Mouse (Mus musculus): ENCODE measurements at regions not wholly inside any gene's neighbourhood (a gene's known extent, or its start where the extent isn't known, plus 50 kb on each side); places are given as distances from the start of the nearest gene placed in this dataset.

DNA sequence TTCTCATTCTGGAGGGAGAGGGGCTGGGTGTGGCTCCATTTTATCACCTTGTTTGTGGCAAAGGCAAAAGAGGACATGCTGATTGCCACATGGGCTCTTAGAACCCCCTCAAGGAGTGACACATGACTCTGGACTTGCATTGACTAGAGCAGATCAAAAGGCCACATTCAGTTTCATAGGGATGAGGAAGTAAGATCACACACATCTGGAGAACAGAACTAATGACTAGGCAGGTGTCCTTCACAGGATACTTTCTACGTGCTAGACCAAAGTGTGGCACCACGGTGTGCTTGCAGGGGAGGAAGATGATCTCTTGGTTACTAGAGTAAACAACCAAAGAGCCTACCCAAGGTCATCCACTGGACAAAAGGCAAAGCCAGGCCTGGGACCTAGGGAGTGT lies 91.9 kb downstream of the Chst1 start:
- 51% methylated on average over 2 of the region's 2 CpGs for WGBS (ENCODE audit: missing documents)
- no peak overlapping the region for H3K27ac ChIP-seq
- H3K79me2 ChIP-seq (ENCODE audit: inconsistent target): no peaks in the 10 kb centered on the region
- no peaks in the 10 kb centered on the region for H3K36me3 ChIP-seq (ENCODE audit: inconsistent target)
- no peak overlapping the region for H3K4me3 ChIP-seq (ENCODE audit: inconsistent target)

- 69% methylated on average over 1 of the region's 1 CpGs for WGBS (ENCODE audit: missing documents)
- H3K4me3 ChIP-seq (ENCODE audit: inconsistent target): no peak overlapping the region
- H3K79me2 ChIP-seq (ENCODE audit: inconsistent target): no peaks in the 10 kb centered on the region
- no peak overlapping the region for H3K27ac ChIP-seq
- no peaks in the 10 kb centered on the region for H3K36me3 ChIP-seq (ENCODE audit: inconsistent target)
Observed at GRCm38 (mm10) chr2:92692623-92693022, 93.1 kb downstream of the Chst1 start.

DNA sequence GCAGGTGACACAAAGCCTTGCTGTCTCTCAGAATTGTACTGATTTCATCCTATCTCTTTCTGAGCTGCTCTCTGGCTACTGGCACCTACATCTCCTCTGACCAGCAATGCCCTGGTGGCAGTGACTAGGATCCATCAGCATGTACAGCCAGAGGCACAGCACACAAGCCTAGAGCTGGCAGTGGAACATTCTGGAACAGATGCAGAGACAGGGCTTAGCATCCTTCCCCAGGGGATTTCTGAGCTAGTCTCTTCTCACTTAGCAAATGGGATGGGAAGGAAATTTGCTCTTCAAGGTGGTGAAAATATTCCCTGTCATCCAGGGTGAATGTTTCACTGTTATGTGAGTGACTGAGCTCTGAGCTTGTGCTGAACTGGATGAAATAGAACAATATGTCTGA lies 93.5 kb downstream of the Chst1 start:
- Histone ChIP-seq H3K79me2 (ENCODE audit: inconsistent target) (no peaks in the 10 kb centered on the region), H3K36me3 (ENCODE audit: inconsistent target) (no peaks in the 10 kb centered on the region), H3K27ac (no peak overlapping the region), H3K4me3 (ENCODE audit: inconsistent target) (no peak overlapping the region)

GRCm38 (mm10) chr2:92694797-92695196 lies 95.3 kb downstream of the Chst1 start:
- H3K27ac ChIP-seq: no peak overlapping the region
- H3K79me2 ChIP-seq (ENCODE audit: inconsistent target): no peaks in the 10 kb centered on the region
- no peak overlapping the region for H3K4me3 ChIP-seq (ENCODE audit: inconsistent target)
- 90% methylated on average over 2 of the region's 2 CpGs for WGBS (ENCODE audit: missing documents)
- H3K36me3 ChIP-seq (ENCODE audit: inconsistent target): no peaks in the 10 kb centered on the region

DNA sequence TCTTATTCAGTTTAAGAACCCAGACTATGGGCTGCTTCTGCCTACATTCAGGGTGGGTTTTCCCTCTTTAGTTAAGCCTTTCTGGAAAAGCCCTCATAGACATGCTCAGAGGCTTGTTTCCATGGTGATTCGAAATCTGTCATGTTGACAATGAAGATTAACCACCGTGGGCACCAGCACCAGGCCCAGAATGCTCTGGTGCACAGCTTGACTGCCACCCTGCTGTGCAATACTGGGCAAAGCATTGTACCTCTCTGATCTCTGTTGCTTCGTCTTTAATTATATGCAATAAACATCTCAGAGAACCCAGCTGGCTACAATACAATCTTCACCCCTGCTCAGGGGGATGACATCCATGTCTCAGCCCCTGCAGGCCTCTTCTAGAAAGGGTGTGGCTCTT lies 96.4 kb downstream of the Chst1 start:
- Histone ChIP-seq H3K79me2 (ENCODE audit: inconsistent target) (no peaks in the 10 kb centered on the region), H3K4me3 (ENCODE audit: inconsistent target) (no peak overlapping the region), H3K27ac (no peak overlapping the region), H3K36me3 (ENCODE audit: inconsistent target) (no peaks in the 10 kb centered on the region)
- WGBS (ENCODE audit: missing documents): 69% methylated on average over 3 of the region's 3 CpGs

GRCm38 (mm10) chr2:92697721-92698120 lies 98.2 kb downstream of the Chst1 start:
- Histone ChIP-seq H3K36me3 (ENCODE audit: inconsistent target) (no peaks in the 10 kb centered on the region), H3K4me3 (ENCODE audit: inconsistent target) (no peak overlapping the region), H3K79me2 (ENCODE audit: inconsistent target) (no peaks in the 10 kb centered on the region), H3K27ac (no peak overlapping the region)
- 83% methylated on average over 5 of the region's 5 CpGs for WGBS (ENCODE audit: missing documents)

- Histone ChIP-seq H3K79me2 (ENCODE audit: inconsistent target) (no peaks in the 10 kb centered on the region), H3K4me3 (ENCODE audit: inconsistent target) (no peak overlapping the region), H3K36me3 (ENCODE audit: inconsistent target) (no peaks in the 10 kb centered on the region), H3K27ac (no peak overlapping the region)
- 90% methylated on average over 4 of the region's 6 CpGs for WGBS (ENCODE audit: missing documents)
Observed at GRCm38 (mm10) chr2:92699360-92699759, 99.9 kb downstream of the Chst1 start.

DNA sequence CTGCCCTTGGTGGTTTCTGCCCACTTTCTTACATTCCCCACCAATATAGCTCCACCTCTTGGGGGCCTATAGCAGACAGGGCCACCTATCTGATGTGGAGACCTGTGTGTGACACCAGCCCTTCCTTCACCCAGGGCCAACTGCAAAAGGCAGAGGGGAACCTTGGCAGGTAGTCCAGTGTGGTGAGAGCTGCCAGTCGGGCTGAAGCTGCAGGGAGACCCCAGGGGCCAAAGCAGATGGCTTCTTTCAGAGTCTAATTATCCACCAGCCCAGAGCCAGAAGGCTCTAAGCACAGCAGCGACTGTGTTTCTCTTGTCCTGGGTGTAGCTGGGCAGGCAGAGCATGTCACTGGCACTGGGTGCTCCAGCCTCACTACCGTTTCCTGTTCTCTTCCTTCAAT lies 104.5 kb downstream of the Chst1 start:
- Histone ChIP-seq H3K27ac (no peak overlapping the region), H3K36me3 (ENCODE audit: inconsistent target) (no peaks in the 10 kb centered on the region), H3K79me2 (ENCODE audit: inconsistent target) (no peaks in the 10 kb centered on the region), H3K4me3 (ENCODE audit: inconsistent target) (no peak overlapping the region)
- 87% methylated on average over 3 of the region's 3 CpGs for WGBS (ENCODE audit: missing documents)

DNA sequence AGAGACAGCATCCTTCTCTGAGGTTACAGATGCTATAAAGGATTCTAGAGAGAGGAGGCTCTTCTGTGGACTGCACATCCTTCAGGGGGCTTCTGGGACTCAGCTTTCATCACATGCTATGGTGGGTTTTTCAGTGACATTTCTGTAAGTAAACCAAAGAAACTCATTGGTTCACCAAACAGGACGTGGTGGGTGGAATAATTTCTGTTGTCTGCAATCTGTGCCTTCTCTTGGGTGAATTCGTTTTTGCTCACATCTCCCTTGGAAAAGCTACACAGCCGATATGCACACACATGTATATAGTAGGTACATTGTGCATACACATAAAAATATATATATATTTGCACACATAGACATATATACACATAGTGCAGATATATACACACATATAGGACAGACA lies 110.2 kb downstream of the Chst1 start:
- H3K4me3 ChIP-seq (ENCODE audit: inconsistent target): no peak overlapping the region
- no peak overlapping the region for H3K27ac ChIP-seq
- WGBS (ENCODE audit: missing documents): 100% methylated on average over 1 of the region's 3 CpGs
- H3K36me3 ChIP-seq (ENCODE audit: inconsistent target): no peaks in the 10 kb centered on the region
- no peaks in the 10 kb centered on the region for H3K79me2 ChIP-seq (ENCODE audit: inconsistent target)

DNA sequence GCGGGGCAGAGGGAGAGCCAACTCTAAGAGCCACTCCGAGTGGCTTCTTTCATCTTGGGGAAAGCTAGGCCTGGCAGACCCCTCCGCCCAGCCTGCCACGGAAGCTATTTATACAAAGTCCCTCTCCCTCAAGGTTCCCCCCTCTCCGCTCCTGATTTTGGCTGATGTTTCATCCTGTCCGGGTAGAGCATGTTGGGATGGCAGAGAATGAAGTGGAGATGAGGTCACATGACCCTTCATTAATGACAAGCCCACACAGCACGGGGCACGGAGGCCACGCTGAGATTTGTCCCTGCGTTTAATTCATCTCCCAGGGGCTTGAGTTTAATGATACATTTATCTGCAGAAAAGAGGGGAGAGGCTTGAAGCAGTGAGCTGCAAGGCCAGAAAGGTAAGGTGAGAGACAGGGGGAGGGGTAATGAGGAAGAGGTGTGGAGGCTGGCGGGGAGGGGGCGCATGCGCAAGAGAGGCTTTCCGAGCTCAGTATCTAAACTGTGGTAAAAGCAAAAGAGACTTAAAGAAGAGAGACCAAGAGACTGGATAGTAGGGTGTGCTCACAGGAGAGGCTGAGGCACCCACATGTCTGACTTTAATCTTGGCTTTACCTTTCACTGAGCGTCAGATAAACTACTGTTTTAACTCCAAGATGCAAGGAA lies 111.7 kb downstream of the Chst1 start:
- Histone ChIP-seq H3K36me3 (ENCODE audit: inconsistent target) (no peaks in the 10 kb centered on the region), H3K4me3 (ENCODE audit: inconsistent target) (no peak overlapping the region), H3K79me2 (ENCODE audit: inconsistent target) (no peaks in the 10 kb centered on the region), H3K27ac (no peak overlapping the region)
- 48% methylated on average over 15 of the region's 15 CpGs for WGBS (ENCODE audit: missing documents)

DNA sequence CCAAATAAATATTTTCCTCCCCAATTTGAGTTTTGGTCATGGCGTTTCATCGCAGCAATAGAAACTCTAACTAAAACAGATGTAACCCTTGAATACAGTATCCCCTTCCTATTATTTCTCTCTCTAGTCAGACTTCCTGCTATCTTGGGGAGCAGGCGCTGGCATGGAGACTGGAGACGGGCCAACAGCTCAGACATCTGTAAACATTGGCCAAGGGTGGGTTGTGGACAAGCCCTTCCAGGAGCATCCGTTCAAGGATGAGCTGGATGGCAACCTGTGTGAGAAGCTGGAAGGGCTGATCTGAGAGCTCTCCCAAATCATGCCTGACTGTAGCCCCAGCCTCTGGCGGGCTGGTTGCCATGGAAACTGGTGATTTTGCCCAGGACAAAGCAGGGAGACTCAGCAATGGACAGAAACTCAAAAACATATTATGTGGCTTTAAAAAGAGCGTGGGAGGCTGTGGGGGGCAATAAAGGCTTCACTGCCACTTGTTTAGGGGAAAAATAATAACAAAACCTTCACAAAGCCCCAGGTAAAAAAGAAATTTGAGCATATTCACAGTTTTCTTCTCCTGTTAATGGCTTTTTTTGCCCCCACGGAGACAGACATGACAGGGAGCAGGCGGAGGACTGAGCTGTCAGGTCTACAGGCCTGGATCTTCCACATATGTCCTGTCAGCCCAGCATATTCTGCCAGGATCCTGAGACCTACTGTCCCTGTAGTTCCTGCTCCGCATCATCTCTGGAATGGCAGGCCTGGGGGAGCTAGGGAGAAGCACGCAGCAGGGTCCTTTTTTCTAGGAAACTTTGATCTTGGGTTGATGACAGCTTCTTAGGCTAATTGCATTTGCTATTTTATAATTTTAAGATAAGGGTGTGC lies 113.0 kb downstream of the Chst1 start:
- Histone ChIP-seq H3K4me3 (ENCODE audit: inconsistent target) (no peak overlapping the region), H3K27ac (no peak overlapping the region), H3K36me3 (ENCODE audit: inconsistent target) (no peaks in the 10 kb centered on the region), H3K79me2 (ENCODE audit: inconsistent target) (no peaks in the 10 kb centered on the region)
- WGBS (ENCODE audit: missing documents): 93% methylated on average over 9 of the region's 11 CpGs

- Histone ChIP-seq H3K79me2 (ENCODE audit: inconsistent target) (no peaks in the 10 kb centered on the region), H3K36me3 (ENCODE audit: inconsistent target) (no peaks in the 10 kb centered on the region), H3K27ac (no peak overlapping the region), H3K4me3 (ENCODE audit: inconsistent target) (no peak overlapping the region)
- 86% methylated on average over 1 of the region's 3 CpGs for WGBS (ENCODE audit: missing documents)
Observed at GRCm38 (mm10) chr2:92717706-92718105, 118.2 kb downstream of the Chst1 start.

DNA sequence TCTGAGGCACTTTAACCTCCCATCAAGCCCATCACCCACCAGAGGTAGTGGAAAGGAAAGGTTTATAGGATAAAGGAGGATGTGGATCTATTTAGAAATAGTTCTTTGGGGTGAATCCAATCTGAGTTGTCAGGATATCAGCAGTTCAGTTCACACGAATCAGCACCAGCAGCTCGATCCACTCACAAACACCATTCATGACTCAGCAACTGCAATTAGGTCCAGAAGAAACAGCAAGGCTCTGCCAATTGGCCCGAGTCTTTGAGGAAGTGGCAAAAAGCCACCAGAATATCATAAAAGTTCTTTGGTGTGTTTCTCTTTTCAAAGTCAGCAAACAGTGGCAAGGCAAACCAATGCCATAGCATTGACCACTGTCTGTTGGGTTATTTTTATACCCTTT lies 122.4 kb downstream of the Chst1 start:
- 59% methylated on average over 3 of the region's 3 CpGs for WGBS (ENCODE audit: missing documents)
- Histone ChIP-seq H3K79me2 (ENCODE audit: inconsistent target) (no peaks in the 10 kb centered on the region), H3K4me3 (ENCODE audit: inconsistent target) (no peak overlapping the region), H3K27ac (no peak overlapping the region), H3K36me3 (ENCODE audit: inconsistent target) (no peaks in the 10 kb centered on the region)

DNA sequence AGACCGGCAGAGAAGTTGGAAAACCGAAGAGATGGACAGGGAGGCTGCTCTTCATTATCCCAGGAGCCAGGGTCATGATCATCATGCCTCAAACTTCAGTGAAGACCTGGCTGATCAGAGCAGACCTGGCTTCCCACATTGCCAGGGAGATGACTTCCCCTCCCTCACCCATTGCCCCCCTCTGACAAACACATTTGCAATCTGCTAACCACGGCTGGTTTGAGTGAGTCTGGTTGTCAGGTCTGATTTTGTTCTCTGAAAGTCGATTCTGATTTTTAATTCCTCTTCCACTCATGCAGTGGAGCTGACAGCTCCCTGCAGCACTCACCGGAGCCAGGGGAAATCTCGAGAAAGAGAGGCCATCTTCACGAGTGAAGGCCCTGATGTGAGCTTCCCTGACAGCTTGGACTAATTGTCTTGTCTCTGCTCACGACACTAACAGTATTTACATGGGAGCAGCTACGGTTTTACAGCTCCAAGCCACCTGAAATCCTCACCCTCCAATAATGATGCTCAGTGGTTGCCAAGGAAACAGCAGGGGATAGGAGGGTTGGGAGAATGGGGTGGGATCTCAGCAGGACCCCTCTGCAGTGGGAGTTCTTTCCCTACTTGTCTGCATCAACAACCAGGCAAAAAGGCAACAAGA lies 124.2 kb downstream of the Chst1 start:
- no peak overlapping the region for H3K4me3 ChIP-seq (ENCODE audit: inconsistent target)
- no peak overlapping the region for H3K27ac ChIP-seq
- H3K79me2 ChIP-seq (ENCODE audit: inconsistent target): no peaks in the 10 kb centered on the region
- WGBS (ENCODE audit: missing documents): 53% methylated on average over 9 of the region's 9 CpGs
- H3K36me3 ChIP-seq (ENCODE audit: inconsistent target): no peaks in the 10 kb centered on the region

GRCm38 (mm10) chr2:92726640-92727039 lies 127.1 kb downstream of the Chst1 start:
- no peak overlapping the region for H3K27ac ChIP-seq
- 89% methylated on average over 7 of the region's 7 CpGs for WGBS (ENCODE audit: missing documents)
- H3K79me2 ChIP-seq (ENCODE audit: inconsistent target): no peaks in the 10 kb centered on the region
- H3K4me3 ChIP-seq (ENCODE audit: inconsistent target): no peak overlapping the region
- H3K36me3 ChIP-seq (ENCODE audit: inconsistent target): no peaks in the 10 kb centered on the region

Measured in macrophage (primary cell).